Mouse (Mus musculus) MEL (cell line): Measurements from ENCODE around the gene Glod4. TPM values are rescaled to one million over a fixed set of nuclear protein-coding genes. Genes with fewer than 3 reads are reported as not detected.

ENCODE experiments used
- DNase-seq: peaks from one replicate; pipeline ENCODE4 v3.0.0; 2011; ENCODE audit warnings: low read depth, low spot score
- H3K27ac ChIP-seq: 2 replicates; pipeline ENCODE4 v1.5.1; 2012; ENCODE audit warnings: low read depth, mild to moderate bottlenecking, control low read depth, low read length, moderate library complexity; ENCODE audit not compliant: control insufficient read depth
- H3K27me3 ChIP-seq, 2 experiments: fragments of 150-350 bp in 1 of 2; sonication (generic) in 1 of 2; 2 replicates each; pipeline ENCODE4 v1.6.1; 2012; ENCODE audit warnings: low read length in 2 of 2, mild to moderate bottlenecking in 2 of 2, improper control_type of control experiment in 1 of 2, moderate library complexity in 1 of 2; ENCODE audit not compliant: insufficient read depth in 2 of 2, control insufficient read depth in 1 of 2
- H3K36me3 ChIP-seq, 2 experiments: 2 replicates each; pipeline ENCODE4 v1.6.1; 2012 to 2014; ENCODE audit warnings: low read length in 2 of 2, improper control_type of control experiment in 1 of 2, inconsistent platforms in 1 of 2, mild to moderate bottlenecking in 1 of 2; ENCODE audit not compliant: insufficient read depth in 2 of 2, control insufficient read depth in 1 of 2
- H3K4me1 ChIP-seq, 2 experiments: fragments of 150-350 bp in 1 of 2; sonication (generic) in 1 of 2; 2 replicates each; pipeline ENCODE4 v1.6.1; 2012; ENCODE audit warnings: low read length in 2 of 2, improper control_type of control experiment in 1 of 2, mild to moderate bottlenecking in 1 of 2; ENCODE audit not compliant: insufficient read depth in 2 of 2, control insufficient read depth in 1 of 2
- H3K4me3 ChIP-seq, 2 experiments: fragments of 150-350 bp in 1 of 2; sonication (generic) in 1 of 2; 2 replicates each; pipeline ENCODE4 v1.5.1; 2012; ENCODE audit warnings: low read depth in 2 of 2, low read length in 2 of 2, mild to moderate bottlenecking in 2 of 2, moderate library complexity in 2 of 2, control low read depth in 1 of 2, improper control_type of control experiment in 1 of 2; ENCODE audit not compliant: control insufficient read depth in 1 of 2, insufficient read depth in 1 of 2
- H3K79me2 ChIP-seq: 2 replicates; pipeline ENCODE4 v1.6.1; 2012; ENCODE audit warnings: mild to moderate bottlenecking, low read length, moderate library complexity; ENCODE audit not compliant: control insufficient read depth, poor library complexity, insufficient read depth
- H3K9ac ChIP-seq: 2 replicates; pipeline ENCODE4 v1.6.1; 2012; ENCODE audit warnings: low read depth, mild to moderate bottlenecking, control low read depth, low read length, moderate library complexity; ENCODE audit not compliant: control insufficient read depth, poor library complexity, severe bottlenecking
- H3K9me3 ChIP-seq: fragments of 150-350 bp; sonication (generic); replicated peaks from 2 replicates; pipeline ENCODE4 v1.6.1; 2012; ENCODE audit warnings: mild to moderate bottlenecking, low read length, improper control_type of control experiment, moderate library complexity; ENCODE audit not compliant: insufficient read depth
- CHD2 ChIP-seq: IDR thresholded peaks from 2 replicates; pipeline ENCODE4 v1.6.1; 2011; ENCODE audit warnings: low read length, improper control_type of control experiment
- ELF1 ChIP-seq: IDR thresholded peaks from 2 replicates; pipeline ENCODE4 v1.6.1; 2014; ENCODE audit warnings: low read depth, mild to moderate bottlenecking, inconsistent platforms, low read length, improper control_type of control experiment, moderate library complexity
- ETS1 ChIP-seq: IDR thresholded peaks from 2 replicates; pipeline ENCODE4 v1.6.1; 2012; ENCODE audit warnings: low read depth, mild to moderate bottlenecking, inconsistent platforms, low read length, improper control_type of control experiment, moderate library complexity
- HCFC1 ChIP-seq: IDR thresholded peaks from 2 replicates; pipeline ENCODE4 v1.6.1; 2012; ENCODE audit warnings: low read depth, mild to moderate bottlenecking, inconsistent platforms, low read length, improper control_type of control experiment, moderate library complexity
- MAFK ChIP-seq: IDR thresholded peaks from 2 replicates; pipeline ENCODE4 v1.6.1; 2011; ENCODE audit warnings: low read depth, mild to moderate bottlenecking, low read length, improper control_type of control experiment, borderline replicate concordance
- MAX ChIP-seq: IDR thresholded peaks from 2 replicates; pipeline ENCODE4 v1.6.1; 2011; ENCODE audit warnings: low read length, improper control_type of control experiment
- MAZ ChIP-seq: IDR thresholded peaks from 2 replicates; pipeline ENCODE4 v1.6.1; 2012; ENCODE audit warnings: low read depth, mild to moderate bottlenecking, inconsistent platforms, low read length, improper control_type of control experiment
- POLR2A ChIP-seq, 2 experiments: IDR thresholded peaks; 2 replicates each; pipeline ENCODE4 v1.6.1; 2011 to 2012; ENCODE audit warnings: low read length in 2 of 2, mild to moderate bottlenecking in 2 of 2, control low read depth in 1 of 2, improper control_type of control experiment in 1 of 2, low read depth in 1 of 2, moderate library complexity in 1 of 2; ENCODE audit not compliant: control insufficient read depth in 1 of 2, insufficient read depth in 1 of 2, poor library complexity in 1 of 2
- POLR2AphosphoS2 ChIP-seq: IDR thresholded peaks from 2 replicates; pipeline ENCODE4 v1.6.1; 2011; ENCODE audit warnings: low read length, improper control_type of control experiment
- RCOR1 ChIP-seq: IDR thresholded peaks from 2 replicates; pipeline ENCODE4 v1.6.1; 2012; ENCODE audit warnings: low read depth, mild to moderate bottlenecking, inconsistent platforms, low read length, improper control_type of control experiment
- SMC3 ChIP-seq: IDR thresholded peaks from 2 replicates; pipeline ENCODE4 v1.6.1; 2011; ENCODE audit warnings: low read depth, low read length, improper control_type of control experiment
- TAL1 ChIP-seq: IDR thresholded peaks from 2 replicates; pipeline ENCODE4 v1.6.1; 2012; ENCODE audit warnings: mild to moderate bottlenecking, inconsistent platforms, low read length, moderate library complexity, mixed read lengths
- TBP ChIP-seq: IDR thresholded peaks from 2 replicates; pipeline ENCODE4 v1.8.0; 2011; ENCODE audit warnings: low read depth, low read length, improper control_type of control experiment
- TCF12 ChIP-seq: IDR thresholded peaks from 2 replicates; pipeline ENCODE4 v1.6.1; 2014; ENCODE audit warnings: low read depth, mild to moderate bottlenecking, inconsistent platforms, low read length, improper control_type of control experiment, moderate library complexity
- ZC3H11A ChIP-seq: IDR thresholded peaks from 2 replicates; pipeline ENCODE4 v1.6.1; 2012; ENCODE audit warnings: low read depth, mild to moderate bottlenecking, inconsistent platforms, low read length, improper control_type of control experiment
- ZKSCAN1 ChIP-seq: IDR thresholded peaks from 2 replicates; pipeline ENCODE4 v1.6.1; 2012; ENCODE audit warnings: low read depth, mild to moderate bottlenecking, inconsistent platforms, low read length, improper control_type of control experiment, moderate library complexity
- ZMIZ1 ChIP-seq: IDR thresholded peaks from 2 replicates; pipeline ENCODE4 v1.6.1; 2012; ENCODE audit warnings: low read depth, mild to moderate bottlenecking, inconsistent platforms, low read length, improper control_type of control experiment, moderate library complexity
- ZNF384 ChIP-seq: IDR thresholded peaks from 2 replicates; pipeline ENCODE4 v1.6.1; 2012; ENCODE audit warnings: low read depth, mild to moderate bottlenecking, inconsistent platforms, low read length, improper control_type of control experiment
- polyA plus RNA-seq, 2 experiments: library from polyadenylated mRNA; stranded (reverse) in 1 of 2; unstranded in 1 of 2; fragments of >175 nt in 1 of 2; fragments of >200 nt in 1 of 2; gene quantifications; 2 replicates each; pipeline versions ENCODE4 v1.2.1 to v1.2.4; 2012; ENCODE audit warnings: low replicate concordance in 2 of 2, low read depth in 1 of 2; ENCODE audit not compliant: insufficient read length in 2 of 2, insufficient read depth in 1 of 2, missing spikeins in 1 of 2
- total RNA-seq: library from RNA; depleted of rRNA; stranded (reverse); fragments of 300-350 nt; gene quantifications from 2 replicates; pipeline ENCODE4 v1.2.3, GENCODE M21; 2012

Glod4 gene
- total and polyA plus RNA-seq, 3 experiments: 63.9 to 139 TPM; not detected in 1

DNA sequence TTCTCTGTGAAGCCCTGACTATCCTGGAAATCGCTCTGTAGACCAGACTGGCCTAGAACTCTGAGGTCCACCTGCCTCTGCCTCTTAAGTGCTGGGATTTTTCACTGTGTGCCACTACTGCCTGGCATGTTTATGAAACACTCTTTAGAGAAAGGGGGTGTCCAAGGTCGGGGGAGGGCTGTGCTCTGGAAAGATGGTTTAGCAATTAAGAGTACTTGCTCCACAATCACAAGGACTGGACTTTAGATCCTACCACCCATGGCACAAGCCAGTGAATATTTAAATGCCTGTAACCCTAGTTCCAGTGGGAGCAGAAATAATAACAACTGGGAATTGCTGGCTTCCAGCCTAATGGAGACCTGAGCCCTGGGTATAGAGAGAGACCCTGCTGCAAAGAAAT lies 36.4 kb upstream of the Glod4 start:
- no peak overlapping the region for H3K9ac ChIP-seq
- TF ChIP-seq ZKSCAN1 (no peak), CHD2 (no peak), POLR2AphosphoS2 (no peak)
- no peaks in the 10 kb centered on the region for H3K27me3 ChIP-seq
- no peak overlapping the region for H3K27ac ChIP-seq
- H3K79me2 ChIP-seq: no peaks in the 10 kb centered on the region
- no peaks in the 10 kb centered on the region for H3K9me3 ChIP-seq
- H3K36me3 ChIP-seq: no peaks in the 10 kb centered on the region; a peak in 1 of 4 replicates
- no peak for DNase-seq
- H3K4me3 ChIP-seq: no peak overlapping the region
- no peaks in the 10 kb centered on the region for H3K4me1 ChIP-seq

DNA sequence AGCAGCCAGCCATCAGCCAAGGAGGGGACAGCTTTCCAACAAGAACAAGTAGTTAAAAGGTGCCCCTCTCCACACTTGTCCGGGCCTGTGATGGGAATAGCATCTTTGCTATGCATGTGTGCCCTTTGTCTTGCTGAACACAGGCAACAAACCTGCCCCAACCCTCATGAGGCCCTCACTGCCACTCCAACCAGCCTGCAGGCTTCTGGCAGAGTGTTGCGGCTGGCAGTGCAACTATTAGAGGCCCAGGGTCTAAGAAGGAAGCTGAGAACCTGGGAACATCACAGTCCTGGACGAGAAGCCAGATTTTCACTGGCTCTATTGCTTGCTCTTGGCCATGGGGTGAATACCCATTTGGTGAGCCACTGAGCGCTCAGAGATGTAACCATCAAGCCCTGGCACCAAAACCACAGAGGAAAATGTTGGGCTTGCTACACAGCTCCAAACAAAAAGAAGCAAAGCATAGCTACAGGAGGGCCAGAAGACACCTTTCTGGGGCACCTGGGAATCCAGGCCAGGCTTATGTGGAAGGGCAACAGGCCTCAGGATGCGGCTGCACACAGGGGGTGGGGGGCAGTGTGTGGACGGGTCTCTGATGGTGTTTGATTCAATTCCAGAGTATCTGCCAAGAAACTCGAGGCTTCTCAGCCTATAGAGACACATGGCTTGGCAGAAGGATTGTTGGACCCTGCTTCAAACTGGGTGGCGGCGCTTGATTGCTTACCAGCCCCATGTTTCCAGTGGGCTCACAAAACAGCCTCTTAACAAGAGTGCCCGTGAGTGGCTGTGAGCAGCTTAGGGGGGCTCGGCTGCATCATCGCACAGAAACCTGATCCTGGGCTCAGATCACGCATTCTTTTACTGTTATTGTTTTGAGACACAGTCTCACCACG lies 35.7 kb upstream of the Glod4 start:
- no peaks in the 10 kb centered on the region for H3K27me3 ChIP-seq
- H3K79me2 ChIP-seq: no peaks in the 10 kb centered on the region
- peaks cover 0 to 2% of the 10 kb centered on the region in 2 experiments; a peak in 1 of 4 replicates for H3K36me3 ChIP-seq
- DNase-seq: no peak
- no peak overlapping the region for H3K9ac ChIP-seq
- no peaks in the 10 kb centered on the region for H3K4me1 ChIP-seq
- TF ChIP-seq ZMIZ1 (no peak), MAZ (no peak), ELF1 (no peak), TAL1 (no peak), ZNF384 (no peak), RCOR1 (no peak), TCF12 (no peak), POLR2A (IDR thresholded peaks at IDR 0.05; ENCODE audit: control insufficient read depth in 1 of 2, insufficient read depth in 1 of 2, low read depth in 1 of 2, low read length in 2 of 2, poor library complexity in 1 of 2) (no peak), SMC3 (no peak), ZC3H11A (no peak), MAX (no peak), ETS1 (no peak), TBP (no peak), MAFK (no peak), HCFC1 (no peak), ZKSCAN1 (no peak)
- no peak overlapping the region for H3K4me3 ChIP-seq
- H3K9me3 ChIP-seq: no peaks in the 10 kb centered on the region
- no peak overlapping the region for H3K27ac ChIP-seq
